Mouse (Mus musculus) brain, adult 2 months (tissue): Measurements from ENCODE around the gene Arhgef17.

Source experiments
- DNase-seq: peaks from one replicate; pipeline ENCODE4 v3.0.0; 2011; ENCODE audit warnings: low read depth, low spot score

Arhgef17 gene

DNA sequence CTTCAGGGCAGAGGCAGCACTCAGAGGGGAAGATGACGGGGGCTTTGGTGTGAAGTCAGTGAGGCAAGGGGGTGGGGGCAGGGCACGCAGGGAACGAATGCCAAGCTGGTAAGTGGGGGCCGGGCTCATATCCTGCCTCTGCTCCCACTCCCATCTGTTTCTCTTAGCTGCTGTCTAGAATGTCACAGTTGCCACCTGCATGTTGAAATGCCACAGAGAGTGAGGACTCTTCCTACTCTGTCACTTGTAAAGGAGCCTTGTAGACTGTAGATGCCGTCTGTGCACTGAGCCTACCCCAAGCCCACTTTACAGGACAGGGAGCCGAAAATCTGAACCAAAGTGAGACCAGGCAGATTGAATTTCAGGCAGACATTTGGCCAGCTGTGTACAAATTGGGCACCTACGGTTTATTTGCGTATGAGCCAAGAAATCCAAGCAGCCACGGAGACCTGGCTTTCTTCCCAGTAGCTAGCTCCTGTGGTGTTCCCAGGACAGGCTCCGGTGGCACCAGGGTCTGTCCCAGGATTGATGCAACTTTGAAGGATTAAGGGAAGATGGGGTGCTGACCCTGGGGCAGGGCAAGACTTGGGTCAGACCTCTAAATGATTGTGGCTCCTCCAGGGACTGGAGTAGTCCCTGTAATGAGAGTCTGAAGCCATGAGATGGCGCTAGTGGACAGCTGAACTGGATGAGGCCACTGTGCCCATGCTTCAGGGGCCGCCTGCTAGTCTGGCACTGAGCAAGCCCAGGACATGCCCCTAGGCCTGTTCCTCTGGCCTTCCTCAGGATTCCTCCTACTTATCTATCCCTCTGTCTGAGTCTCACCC, 11.1 kb upstream of the Arhgef17 start:
- DNase-seq = peak; percentile 85

DNA sequence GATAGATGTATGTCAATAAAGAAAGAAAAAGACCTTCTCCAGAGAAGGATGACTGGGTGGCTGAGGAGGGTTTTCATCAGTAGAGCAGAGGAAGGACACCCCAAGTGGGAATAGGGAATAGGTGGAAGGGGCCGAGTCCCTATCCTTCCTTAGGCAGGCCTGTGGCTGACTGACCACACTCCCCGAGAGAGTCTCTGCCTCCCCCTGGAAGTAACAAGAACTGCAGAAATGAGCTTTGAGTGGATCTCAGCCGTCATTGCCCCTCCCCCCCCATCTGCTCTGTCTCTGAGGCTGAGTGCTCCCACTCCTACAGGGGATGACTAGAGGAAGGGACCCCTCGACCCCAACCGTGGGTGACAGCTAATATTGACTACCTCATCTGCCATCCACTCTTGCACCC, 9.3 kb upstream of the Arhgef17 start:
- DNase-seq = no peak

DNA sequence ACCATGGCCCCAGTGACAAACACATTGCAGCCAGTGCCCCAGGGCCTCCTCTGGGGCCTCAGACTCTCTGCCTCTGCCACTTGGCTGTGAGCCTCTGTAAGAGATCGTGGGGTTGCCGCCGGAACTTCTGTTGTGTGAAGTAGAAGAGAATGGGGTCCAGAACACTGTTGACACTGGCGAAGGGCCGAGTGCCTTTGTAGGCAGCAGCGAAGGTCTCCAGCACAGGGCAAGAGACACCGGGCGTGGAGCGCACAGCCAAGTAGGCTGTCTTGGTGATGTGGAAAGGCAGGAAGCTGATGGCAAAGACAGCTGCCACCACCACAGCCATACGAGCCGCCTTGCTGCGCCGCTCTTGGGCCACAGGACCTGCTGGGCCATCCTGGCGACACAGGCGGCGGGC, 6.2 kb upstream of the Arhgef17 start:
- DNase-seq = no peak

DNA sequence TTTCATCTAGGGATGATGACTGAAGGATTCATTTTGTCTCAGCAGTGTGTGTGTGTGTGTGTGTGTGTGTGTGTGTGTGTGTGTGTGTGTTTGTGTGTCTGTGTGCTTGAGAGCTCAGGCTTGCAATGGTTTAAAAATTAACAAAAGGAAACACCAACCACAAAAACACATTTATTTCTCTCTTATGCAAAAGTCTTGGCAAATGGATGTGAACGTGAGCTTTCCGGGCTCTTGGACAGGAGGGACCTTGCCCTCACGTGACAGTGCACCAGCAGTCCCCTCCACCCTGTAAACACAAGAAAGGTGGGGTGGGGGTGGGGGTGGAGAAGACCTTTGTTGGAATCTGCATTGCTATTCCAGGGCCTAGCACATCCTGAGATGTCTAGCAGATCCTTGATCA, 5.6 kb upstream of the Arhgef17 start:
- DNase-seq = no peak

DNA sequence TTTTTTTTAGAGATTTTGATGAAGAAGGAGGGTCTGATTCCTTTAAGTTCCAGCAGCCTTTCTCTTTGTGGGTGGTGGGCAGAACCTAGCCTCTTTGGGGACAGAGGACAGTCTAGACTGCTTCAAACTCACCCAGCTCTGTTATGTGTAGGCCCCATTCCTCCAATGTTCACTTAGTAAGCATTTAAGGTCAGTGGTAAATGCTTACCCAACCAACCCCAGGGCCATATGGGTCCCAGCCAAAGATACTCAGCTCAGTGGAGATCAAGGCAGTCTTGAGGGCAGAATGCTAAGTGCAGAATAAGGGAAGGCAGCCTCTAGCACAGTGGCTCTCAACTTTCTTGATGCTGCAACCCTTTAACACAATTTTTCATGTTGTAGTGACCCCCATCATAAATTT, 1.6 kb upstream of the Arhgef17 start:
- DNase-seq = no peak

DNA sequence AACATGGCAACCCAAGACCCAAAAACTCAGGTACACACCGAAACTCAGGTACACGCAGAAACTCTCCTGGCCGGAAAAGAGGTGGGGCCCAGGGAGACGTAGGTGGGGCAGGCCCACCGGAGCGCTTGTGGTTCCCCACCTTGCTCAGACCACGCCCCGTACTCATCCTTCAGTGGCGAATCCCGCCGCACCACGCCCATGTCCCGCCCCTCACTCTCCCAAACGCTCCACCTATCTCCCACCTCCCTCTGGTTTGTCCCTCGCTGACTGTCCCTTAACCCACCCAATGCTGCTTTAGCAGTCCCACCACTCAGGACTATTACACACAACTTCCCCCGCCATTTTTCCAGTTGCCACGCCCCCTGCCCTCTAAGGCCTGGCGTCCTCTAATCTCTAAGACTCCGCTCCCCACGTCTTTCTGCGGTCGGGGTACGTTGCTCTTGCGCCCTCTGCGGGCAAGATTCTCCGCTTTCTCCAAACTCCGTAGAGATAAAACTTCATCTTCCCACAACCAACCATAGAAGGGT, 637 bp upstream of the Arhgef17 start:
- DNase-seq = peak; percentile 83

DNA sequence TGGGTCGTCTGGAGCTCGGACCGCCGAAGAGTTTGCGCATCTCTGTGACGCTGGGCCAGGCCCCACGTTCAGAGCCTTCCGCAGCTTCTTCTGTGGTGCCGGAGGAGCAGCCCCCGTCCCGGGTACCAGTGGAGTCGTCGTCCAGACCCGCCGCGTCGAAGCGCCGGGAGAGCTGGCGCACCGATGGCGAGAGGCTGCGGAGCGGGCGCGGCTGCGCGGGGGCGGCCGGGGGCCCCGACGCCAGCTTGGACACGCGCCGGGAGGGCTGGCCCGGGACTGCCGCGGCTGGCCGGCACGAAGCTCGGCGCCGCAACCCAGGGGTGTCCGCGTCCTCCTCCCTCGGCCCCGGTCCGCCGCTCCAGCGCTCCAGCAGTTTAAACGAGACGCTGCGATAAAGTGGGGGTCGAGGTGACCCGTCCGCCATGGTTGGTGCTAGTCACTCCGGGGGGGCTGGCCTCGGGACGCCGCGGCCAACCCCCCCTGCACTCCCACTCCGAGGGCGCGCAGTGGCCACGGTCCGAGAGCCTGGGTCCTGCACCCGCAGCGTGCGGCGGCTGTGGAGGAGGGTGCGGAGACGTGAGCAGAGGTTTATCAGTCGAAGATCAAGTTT, 486 bp downstream of the Arhgef17 start:
- DNase-seq = no peak

DNA sequence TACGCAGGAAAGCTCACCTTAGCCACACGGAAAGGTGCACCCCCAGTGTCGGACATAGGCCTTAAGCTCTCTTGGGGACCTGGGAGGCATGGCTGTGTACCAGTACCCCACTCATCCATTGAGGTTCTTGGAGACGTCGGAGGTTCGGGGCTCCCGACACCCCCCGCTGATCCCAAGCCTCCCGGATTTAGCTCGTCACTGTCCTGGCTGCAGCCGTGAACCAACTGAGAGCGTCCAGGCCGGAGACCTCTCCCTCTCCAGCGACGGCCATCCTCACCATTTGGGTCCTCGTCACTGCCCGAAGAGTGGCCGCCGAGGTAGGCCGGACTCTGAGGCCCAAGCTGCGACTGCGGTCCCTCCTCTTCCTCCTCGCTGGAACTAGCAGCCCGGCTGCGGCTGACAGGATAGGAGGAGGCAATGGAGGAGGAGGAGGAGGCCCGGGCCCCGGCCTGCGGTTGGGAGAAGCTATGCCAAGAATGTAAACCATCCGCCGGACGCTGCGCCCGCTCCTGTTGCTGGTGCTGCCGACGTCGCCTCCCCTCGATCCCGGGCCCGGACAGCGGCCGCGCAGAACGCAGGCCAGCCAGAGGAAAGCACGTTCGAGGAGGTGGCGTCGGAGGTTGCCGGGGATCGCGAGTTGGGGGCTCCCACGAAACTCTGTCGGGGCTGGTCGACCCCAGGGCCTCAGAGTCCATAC, 1.1 kb downstream of the Arhgef17 start:
- no peak for DNase-seq

DNA sequence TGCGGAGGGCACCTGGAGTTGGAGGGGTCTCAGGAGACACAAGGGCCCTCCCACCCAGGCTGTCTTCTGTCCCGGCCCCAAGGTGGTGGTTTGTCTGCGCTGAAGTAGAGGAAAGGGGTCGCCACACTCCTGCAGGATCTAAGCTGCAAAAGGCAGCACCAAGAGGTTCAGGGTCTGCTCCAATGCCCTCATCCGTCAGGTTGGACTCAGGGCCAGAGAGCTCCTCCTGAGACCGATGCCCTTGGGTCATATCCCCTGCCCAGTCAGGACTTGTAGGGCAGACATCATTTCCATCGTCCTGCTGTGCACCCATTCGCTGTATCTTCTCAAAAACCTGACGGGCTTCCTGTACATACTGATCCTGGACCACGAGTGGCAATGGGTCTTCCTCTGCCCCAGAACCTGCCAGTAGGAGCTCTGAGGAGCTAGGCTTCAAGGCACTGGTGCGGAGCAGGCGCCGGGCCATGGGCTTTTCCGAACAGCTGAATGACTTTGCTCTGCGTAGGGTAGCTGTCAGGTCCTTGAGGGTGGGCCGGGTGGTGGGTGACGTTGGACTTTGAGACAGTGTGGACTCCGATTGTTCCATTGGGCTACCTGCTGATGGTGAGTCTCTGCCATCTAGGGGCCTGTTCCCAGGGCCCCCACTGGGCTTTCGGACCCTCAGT, 2.1 kb downstream of the Arhgef17 start:
- no peak for DNase-seq

DNA sequence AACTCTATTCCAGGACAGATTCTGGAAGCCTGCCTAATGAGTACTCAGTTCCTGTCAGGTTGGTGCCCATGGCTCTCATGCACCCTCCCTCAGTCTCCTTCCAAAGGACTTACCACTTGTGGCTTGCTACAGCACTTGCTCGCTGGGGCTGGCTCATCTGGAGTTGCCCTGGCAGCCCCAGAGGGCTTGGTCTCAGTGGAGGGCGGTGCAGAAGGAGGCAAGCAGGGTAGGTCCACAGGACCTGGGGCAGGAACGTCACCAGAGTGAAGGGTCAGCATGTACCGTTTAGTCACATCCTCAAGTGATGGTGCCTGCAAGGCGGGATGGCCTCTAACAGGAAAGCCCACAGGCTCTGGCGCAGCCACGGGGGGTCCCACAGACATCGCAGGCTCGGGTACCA, 3.5 kb downstream of the Arhgef17 start:
- DNase-seq = no peak

DNA sequence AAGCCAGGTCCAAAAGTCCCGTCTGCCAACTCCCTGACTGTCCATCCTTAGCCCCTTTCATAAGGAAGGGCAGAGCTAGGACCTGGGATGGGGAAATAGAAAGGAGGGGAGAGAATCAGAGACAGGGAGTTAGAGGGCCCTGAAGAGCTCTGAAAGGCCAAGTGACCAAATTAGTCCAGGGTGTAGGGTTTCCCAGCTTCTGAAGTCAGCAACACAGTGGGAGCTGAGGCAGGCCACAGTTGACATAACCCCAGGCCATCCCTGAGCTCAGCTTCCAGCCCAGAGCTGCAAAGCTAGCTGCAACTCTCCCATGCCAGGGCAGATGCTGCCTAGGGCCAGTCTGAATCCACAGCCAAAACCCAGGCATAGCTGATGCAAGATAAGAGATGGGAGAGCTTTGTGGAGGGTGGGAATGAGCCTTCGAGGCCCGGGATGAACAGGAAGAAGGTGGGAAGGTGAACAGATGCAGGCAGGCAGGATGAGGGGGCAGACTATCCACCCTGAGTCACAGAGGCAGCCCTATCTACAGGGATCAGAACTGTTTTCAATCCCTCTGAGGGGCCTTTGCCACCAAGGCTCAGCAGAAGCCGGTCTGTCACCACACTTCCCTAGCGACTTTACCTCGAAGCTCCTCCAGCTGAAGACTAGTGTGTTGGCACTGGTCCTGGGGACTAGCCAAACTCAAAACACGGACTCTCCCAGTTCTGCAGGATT, 4.5 kb downstream of the Arhgef17 start:
- peak; percentile 69 for DNase-seq

DNA sequence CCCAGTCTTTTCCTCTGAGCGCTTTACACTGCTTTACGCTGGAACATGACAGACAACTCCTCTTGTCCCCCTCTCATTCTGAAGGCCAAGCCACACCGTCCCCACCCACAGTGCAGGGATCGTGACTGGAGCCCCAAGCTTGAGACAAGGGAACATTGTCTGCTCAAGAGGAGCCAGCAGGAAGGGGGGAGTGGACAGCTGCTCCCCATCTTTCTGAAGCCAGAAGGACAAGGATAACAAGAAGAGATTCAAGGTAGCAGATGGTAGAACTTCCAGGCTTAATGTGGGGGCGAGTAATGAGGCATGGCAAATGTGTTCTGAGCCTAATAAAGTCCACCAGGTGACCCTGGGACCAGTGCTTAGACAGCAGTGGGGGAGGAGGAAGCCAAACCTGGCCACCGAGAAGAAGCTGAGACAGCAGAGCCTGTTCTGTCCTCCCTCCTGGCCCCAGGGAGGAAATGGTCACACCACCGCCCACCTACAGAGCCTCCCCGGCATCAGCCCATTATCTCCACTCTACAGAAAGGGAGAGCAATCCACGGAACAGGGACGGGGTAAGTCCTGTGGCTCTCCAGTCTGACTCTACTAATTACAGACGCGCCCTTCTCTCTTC, 5.5 kb downstream of the Arhgef17 start:
- peak; percentile 84 for DNase-seq

DNA sequence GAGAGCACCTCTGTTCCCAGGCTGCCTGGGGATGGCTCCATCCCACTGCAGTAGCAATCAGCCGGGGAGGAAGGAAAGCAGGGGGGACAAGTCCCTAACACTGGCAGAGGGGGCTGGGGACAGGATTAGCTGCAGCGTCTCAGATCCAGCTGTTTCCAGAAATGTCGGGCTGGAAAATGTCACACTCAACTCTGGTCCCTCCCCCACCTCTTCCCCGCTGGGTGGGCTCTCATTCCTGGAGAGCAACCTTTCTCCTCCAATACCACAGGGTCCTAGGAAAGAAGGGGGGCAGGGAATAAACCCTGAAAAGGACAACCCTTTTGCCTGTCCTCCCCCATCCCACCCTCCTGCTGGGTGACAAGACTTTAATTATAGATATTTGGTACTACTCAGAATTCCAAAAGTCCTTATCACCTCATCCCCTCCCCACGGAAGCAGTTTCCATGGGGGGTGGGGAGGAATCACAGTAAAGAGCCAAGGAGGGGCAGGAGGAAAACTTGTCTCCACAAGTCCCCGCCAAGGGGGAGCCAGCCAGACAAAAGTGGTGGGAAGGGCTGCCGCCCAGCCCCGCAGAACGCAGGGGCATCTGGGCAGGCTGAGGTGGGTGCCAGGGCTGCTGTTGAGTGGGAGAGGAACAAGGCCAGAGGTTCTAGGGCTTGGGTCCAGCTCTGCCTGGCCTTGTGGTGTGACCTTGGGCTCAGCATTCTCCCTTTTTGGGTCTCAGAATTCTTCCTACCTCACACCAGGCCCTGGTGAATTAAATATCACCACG, 7.0 kb downstream of the Arhgef17 start:
- DNase-seq = peak; percentile 73

DNA sequence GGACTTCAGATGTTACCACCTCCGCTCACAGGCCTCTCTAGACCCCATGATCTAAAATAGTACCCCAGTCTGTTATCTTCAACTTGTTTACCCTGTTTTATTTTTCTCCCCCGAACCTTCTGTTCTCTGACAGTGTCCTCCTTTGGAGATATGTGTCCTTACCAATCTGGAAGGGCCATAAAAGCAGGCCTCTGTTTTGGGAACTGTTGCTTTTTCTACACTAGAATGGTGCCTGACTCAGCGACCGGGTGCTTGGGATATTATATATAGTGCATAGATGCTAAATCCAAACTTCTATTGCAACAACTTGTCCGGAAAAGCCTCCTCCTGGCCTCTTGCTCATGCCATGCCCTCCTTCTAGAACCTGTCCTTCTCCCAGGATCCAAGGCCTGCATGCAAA, 7.7 kb downstream of the Arhgef17 start:
- DNase-seq = peak; percentile 69

DNA sequence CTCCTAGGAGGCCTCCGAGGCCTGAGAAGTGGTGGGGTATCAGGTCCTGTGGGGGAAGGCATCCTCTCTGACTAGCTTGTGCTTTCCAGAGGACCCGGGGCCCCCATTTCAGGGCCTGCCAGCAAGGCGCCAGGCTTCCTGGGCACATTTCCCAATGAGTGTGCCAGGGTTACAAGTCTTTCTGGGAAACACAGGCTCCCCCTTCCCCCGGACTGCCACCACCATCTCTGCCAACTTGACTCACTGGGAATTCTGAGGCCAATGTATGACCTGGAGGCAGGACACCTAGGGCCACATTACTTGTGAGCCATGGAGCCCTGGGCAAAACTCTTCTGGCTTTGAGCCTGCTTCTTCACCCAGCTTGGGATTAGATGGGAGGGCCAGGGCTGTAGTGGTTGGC, 9.0 kb downstream of the Arhgef17 start:
- peak; percentile 42 for DNase-seq

DNA sequence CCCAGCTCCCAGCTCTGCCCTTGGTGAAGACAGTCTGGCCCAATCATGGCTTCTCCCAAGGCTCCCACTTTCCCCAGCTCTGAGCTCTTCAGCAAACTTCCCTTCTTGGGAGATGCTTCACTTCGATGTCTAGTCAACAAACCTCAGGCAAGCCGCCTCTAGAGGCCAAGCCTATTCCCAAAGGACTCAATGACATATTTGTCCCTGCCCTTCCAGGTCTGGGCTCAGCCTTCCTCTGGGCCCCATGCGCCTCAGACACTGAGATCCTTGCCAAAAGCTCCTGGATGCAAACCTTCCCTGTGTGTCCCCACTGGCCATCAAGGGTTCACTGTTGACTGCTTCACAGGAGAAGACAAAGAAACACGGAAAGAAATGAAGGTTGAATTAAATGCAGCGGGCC, 10.6 kb downstream of the Arhgef17 start:
- DNase-seq = no peak

DNA sequence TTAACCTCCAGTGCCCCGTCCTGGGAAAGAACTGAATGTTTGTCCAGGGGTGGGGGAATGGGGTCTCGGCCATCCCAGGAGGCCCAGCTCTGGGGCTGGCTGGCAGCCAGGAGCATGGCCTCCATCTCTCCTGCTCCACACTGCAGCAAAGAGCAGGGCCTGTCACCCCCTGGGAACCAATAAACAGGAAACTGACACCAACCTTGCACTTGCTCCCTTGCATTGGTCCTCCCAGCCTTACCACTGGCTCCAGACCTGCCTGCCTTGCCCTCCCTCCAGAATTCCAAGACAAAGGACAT, 12.1 kb downstream of the Arhgef17 start:
- DNase-seq = no peak

DNA sequence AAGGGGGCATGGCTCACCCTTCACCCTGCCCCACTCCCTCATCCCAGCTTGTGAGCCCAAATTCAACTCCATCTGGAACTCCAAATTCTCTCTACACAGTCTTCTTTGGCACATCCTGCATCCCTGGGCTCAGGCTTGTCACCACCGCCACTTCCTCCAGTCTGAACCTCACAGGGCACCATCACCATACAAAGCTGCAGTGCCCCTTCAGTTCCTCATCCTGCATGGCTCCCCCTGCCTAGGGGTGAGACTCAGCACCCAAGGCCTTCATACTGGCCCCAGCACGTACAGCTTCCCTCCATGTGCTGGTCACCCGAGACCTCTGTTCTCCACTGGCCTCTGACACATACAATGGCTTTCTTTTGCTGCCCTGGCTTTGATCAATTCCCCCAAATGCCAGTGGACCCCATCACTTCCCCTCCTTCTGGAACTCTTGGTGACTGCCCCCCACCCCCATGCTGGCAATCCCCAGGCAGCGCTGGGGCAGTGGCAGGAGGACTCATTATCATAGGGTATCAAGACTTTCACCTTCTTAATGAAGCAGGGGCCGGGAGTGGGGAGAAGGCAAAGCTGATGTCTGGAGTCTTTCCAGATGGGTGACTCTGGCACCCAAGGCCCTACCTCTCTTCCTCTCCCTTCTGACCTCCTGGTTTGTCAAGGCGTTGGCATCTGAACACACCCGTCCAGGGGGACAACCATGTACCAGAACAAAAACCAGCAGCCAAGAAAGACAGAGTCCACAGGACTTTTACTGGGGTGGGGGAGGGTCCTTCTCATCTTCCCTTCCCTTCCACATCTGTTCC, 12.7 kb downstream of the Arhgef17 start:
- no peak for DNase-seq

DNA sequence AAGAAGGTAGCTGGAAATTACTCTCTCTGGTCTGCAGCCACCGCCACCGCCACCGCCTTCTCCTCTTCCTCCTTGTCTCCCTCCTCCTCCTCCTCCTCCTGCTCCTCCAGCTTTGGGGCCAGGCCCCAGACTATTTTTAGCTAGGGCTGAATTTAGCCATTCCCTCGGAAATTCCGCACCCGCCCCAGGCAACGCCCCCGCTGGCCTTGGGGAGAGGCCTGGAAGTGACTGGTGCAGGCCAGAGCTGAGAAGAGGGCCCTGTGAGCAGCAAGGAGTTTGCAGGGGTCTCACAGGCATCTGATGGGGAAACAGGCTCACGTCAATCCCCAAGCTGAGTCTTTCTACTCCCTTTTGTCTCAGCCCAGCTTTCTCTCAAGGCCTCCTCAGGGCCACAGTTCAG, 13.7 kb downstream of the Arhgef17 start:
- DNase-seq = no peak

DNA sequence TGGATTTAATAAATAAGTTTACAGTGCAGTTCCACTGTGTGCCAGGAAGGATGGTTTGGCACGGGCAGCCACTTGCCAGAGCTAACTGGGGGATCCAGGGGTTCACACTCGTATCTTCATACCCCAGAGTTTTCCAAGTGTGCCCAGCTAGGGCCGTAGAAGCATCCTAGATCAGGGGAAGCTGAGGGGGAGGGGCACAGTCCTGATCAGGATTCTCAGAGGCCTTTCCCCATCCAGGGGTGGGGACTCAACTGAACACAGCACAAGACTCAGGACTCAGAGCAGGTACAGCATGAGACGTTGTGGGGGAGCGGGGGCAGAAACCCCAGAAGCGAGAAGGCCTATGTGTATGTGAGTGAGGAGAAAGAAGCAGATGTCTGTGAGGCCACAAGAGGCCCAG, 14.2 kb downstream of the Arhgef17 start:
- no peak for DNase-seq
